Mouse (Mus musculus) forebrain, embryonic 12.5 days (tissue): ENCODE results near the gene Mbd6. TPM values are rescaled to one million over a fixed set of nuclear protein-coding genes. Genes with fewer than 3 reads are reported as not detected.

ENCODE experiments used
- ATAC-seq: fragments of 200-750 bp; cut with Nextera tagmentation; 2 replicates; pipeline ENCODE4 v1.8.0; 2017; ENCODE audit warnings: moderate TSS enrichment; ENCODE audit not compliant: low FRiP score
- H3K27ac ChIP-seq: fragments of 300-500 bp; sonication (generic); 2 replicates; pipeline ENCODE4 v1.5.1; 2016; ENCODE audit warnings: mild to moderate bottlenecking
- H3K27me3 ChIP-seq: fragments of 300-500 bp; sonication (generic); 2 replicates; pipeline ENCODE4 v1.6.1; 2016; ENCODE audit warnings: mild to moderate bottlenecking
- H3K36me3 ChIP-seq: fragments of 300-500 bp; sonication (generic); replicated peaks from 2 replicates; pipeline ENCODE4 v1.6.1; 2016; ENCODE audit warnings: mild to moderate bottlenecking
- H3K4me1 ChIP-seq: fragments of 300-500 bp; sonication (generic); 2 replicates; pipeline ENCODE4 v1.6.1; 2016
- H3K4me2 ChIP-seq: fragments of 300-500 bp; sonication (generic); 2 replicates; pipeline ENCODE4 v1.6.1; 2016; ENCODE audit warnings: mild to moderate bottlenecking, moderate library complexity
- H3K4me3 ChIP-seq: fragments of 300-500 bp; sonication (generic); replicated peaks from 2 replicates; pipeline ENCODE4 v1.5.1; 2016; ENCODE audit warnings: mild to moderate bottlenecking
- H3K9ac ChIP-seq: fragments of 300-500 bp; sonication (generic); 2 replicates; pipeline ENCODE4 v1.6.1; 2016; ENCODE audit warnings: mild to moderate bottlenecking
- H3K9me3 ChIP-seq: fragments of 300-500 bp; sonication (generic); 2 replicates; pipeline ENCODE4 v1.6.1; 2016
- WGBS: fragments of 180-500 bp; shearing (Covaris S2); methylation state at CpG from one replicate; pipeline ENCODE4 v1.1.7; 2016; 5-methylcytosine and 5-hydroxymethylcytosine counted together
- polyA plus RNA-seq: library from polyadenylated mRNA; unstranded; fragments of >200 nt; fragmentation: Nextera tagmentation; extraction: Ambion mirVana; gene quantifications from 2 replicates; pipeline ENCODE4 v1.2.1, GENCODE M21; 2016

The Mbd6 gene
- polyA plus RNA-seq, 1 experiment from 2014 or later = 21.2 TPM

GRCm38 (mm10) chr10:127284724-127285500, 3.9 kb downstream of the Mbd6 start:
- no peaks in the 10 kb centered on the region for H3K27me3 ChIP-seq
- 80% methylated on average over 10 of the region's 11 CpGs for WGBS
- H3K36me3 ChIP-seq = peaks cover 74% of the 10 kb centered on the region
- H3K27ac ChIP-seq = no peak overlapping the region
- no peak overlapping the region for H3K4me3 ChIP-seq
- H3K4me2 ChIP-seq = peak overlapping the region; percentile 13; the same call in 1 of the 2 replicates
- ATAC-seq = no peak
- H3K9me3 ChIP-seq = no peaks in the 10 kb centered on the region
- peaks cover 43% of the 10 kb centered on the region for H3K4me1 ChIP-seq
- peak overlapping the region; percentile 14; the same call in 1 of the 2 replicates for H3K9ac ChIP-seq

GRCm38 (mm10) chr10:127284105-127284622, 4.7 kb downstream of the Mbd6 start:
- H3K4me3 ChIP-seq = no peak overlapping the region
- 89% methylated on average over 7 of the region's 7 CpGs for WGBS
- H3K36me3 ChIP-seq = peaks cover 80% of the 10 kb centered on the region
- H3K9me3 ChIP-seq = no peaks in the 10 kb centered on the region
- ATAC-seq = no peak
- H3K27me3 ChIP-seq = no peaks in the 10 kb centered on the region
- peaks cover 37% of the 10 kb centered on the region for H3K4me1 ChIP-seq
- H3K27ac ChIP-seq = no peak overlapping the region
- 0 out of 2 replicates have a peak overlapping the region, but pooled peaks have one; percentile 14 for H3K9ac ChIP-seq
- no peak overlapping the region for H3K4me2 ChIP-seq

DNA sequence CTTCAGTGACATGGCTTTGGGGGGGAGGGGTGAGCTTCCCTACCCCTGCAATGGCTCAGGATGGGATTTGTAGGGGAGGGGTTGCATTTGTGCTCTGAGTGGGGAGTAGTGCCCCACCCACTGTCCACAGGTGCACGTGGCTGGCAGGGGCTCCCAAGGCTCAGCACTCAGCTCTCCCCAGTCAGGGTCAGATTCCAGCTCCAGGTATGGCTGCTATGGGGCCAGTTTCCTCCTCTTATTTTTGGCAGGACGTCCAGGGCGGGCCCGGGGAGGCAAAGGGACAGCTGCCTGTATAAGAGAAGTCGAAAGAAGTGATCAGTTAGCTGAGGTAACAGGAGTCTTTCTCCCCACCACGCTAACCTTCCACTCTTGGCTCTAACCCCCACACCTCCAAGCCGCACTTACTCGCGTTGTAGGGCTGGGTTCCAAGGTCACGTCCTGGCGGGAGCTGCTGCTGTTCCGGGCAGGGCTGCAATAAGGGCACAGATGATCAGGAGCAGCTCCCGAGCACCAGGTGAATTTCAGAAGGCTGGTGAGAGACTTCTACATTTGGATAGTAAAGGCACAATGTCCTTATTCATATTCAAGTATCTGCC, 6.1 kb downstream of the Mbd6 start:
- peaks cover 95% of the 10 kb centered on the region for H3K36me3 ChIP-seq
- 89% methylated on average over 13 of the region's 13 CpGs for WGBS
- H3K9me3 ChIP-seq = no peaks in the 10 kb centered on the region
- H3K27me3 ChIP-seq = no peaks in the 10 kb centered on the region
- H3K9ac ChIP-seq = no peak overlapping the region
- no peak overlapping the region for H3K4me2 ChIP-seq
- no peak for ATAC-seq
- no peak overlapping the region for H3K27ac ChIP-seq
- H3K4me3 ChIP-seq = no peak overlapping the region
- peaks cover 32% of the 10 kb centered on the region for H3K4me1 ChIP-seq

DNA sequence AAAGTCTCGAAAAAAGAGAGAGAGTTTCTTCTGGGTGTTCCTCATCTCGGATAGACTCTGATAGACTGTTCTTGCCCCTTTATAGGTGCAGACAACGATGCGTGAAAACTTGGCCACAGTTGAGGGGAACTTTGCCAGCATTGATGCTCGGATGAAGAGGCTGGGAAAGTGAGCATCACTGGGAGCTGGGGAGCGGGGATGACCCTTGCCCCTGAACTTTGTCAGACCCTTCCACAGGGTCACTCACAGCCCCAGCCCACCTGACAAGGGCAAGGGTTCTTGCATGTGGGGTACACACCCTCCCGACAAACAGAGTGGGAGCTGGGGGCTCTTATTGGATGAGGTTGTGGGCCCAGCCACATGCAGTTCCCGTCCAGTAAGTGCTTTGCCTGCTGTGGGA, 7.5 kb downstream of the Mbd6 start:
- H3K36me3 ChIP-seq = peaks cover 98% of the 10 kb centered on the region
- 88% methylated on average over 8 of the region's 8 CpGs for WGBS
- no peak for ATAC-seq

DNA sequence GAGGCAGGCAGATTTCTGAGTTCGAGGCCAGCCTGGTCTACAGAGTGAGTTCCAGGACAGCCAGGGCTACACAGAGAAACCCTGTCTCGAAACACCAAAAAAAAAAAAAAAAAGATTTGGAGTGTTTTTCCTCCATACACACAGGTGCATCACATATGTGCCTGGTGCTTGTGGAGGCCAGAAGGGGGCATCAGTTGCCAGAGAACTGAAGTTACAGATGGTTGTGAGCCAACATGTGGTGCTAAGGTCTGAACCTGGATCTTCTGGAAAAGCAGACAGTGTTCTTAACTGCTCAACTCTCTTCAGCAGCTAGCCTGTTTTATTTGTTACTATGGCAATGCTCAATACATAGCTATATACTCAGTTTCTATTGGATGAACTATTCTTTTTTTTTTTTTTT, 9.1 kb downstream of the Mbd6 start:
- H3K4me2 ChIP-seq = no peak overlapping the region
- H3K9ac ChIP-seq = no peak overlapping the region
- no peak overlapping the region for H3K27ac ChIP-seq
- no peak for ATAC-seq
- H3K4me3 ChIP-seq = no peak overlapping the region
- no peaks in the 10 kb centered on the region for H3K27me3 ChIP-seq
- no peaks in the 10 kb centered on the region for H3K9me3 ChIP-seq
- peaks cover 98% of the 10 kb centered on the region for H3K36me3 ChIP-seq
- 92% methylated on average over 2 of the region's 2 CpGs for WGBS
- peaks cover 4% of the 10 kb centered on the region; the same call in 1 of the 2 replicates for H3K4me1 ChIP-seq

More for the DNA sequence above, 7.5 kb downstream of the Mbd6 start:
- no peak overlapping the region for H3K4me2 ChIP-seq
- no peaks in the 10 kb centered on the region for H3K9me3 ChIP-seq
- H3K27ac ChIP-seq = no peak overlapping the region
- H3K4me1 ChIP-seq = peaks cover 18% of the 10 kb centered on the region
- H3K27me3 ChIP-seq = no peaks in the 10 kb centered on the region
- H3K9ac ChIP-seq = no peak overlapping the region
- H3K4me3 ChIP-seq = no peak overlapping the region

- 0 out of 2 replicates have a peak, but pooled peaks have one; percentile 6 for ATAC-seq
- H3K4me3 ChIP-seq = no peak overlapping the region
- no peak overlapping the region for H3K27ac ChIP-seq
- no peaks in the 10 kb centered on the region for H3K9me3 ChIP-seq
- no peak overlapping the region for H3K4me2 ChIP-seq
- no peaks in the 10 kb centered on the region for H3K27me3 ChIP-seq
- H3K9ac ChIP-seq = 0 out of 2 replicates have a peak overlapping the region, but pooled peaks have one; percentile 7
- WGBS = 88% methylated on average over 11 of the region's 11 CpGs
- peaks cover 92% of the 10 kb centered on the region for H3K36me3 ChIP-seq
- H3K4me1 ChIP-seq = 0 out of 2 replicates have a peak, but pooled peaks cover 6% of the 10 kb centered on the region
These were observed 14.4 kb downstream of the Mbd6 start for GRCm38 (mm10) chr10:127274261-127275022.

DNA sequence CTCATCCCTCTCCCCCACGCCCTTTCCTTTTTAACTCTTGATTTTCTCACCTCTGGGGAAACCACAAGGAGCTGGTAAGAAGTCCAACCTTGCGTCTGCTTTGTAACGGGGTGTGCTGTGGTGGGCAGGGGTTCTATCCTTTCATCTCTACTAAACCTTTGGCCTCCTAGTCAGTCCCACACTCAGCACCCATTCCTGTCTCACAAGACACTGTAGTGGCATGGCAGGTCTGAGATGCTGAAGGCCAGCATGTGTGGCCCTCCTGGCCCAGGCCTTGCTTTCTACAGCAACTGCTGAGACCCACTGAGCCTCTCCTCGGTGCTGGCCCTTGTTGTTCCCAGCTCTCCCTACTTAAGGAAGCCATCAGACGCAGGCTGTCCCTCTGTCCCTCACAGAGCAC, 16.4 kb downstream of the Mbd6 start:
- no peak for ATAC-seq
- WGBS = 91% methylated on average over 5 of the region's 5 CpGs
- H3K27ac ChIP-seq = no peak overlapping the region
- no peak overlapping the region for H3K9ac ChIP-seq
- H3K4me3 ChIP-seq = no peak overlapping the region
- H3K9me3 ChIP-seq = no peaks in the 10 kb centered on the region
- H3K4me1 ChIP-seq = peaks cover 21% of the 10 kb centered on the region
- no peaks in the 10 kb centered on the region for H3K27me3 ChIP-seq
- peaks cover 83% of the 10 kb centered on the region for H3K36me3 ChIP-seq
- no peak overlapping the region for H3K4me2 ChIP-seq

GRCm38 (mm10) chr10:127269884-127270283, 18.9 kb downstream of the Mbd6 start:
- ATAC-seq = no peak
- Histone ChIP-seq H3K4me2 (no peak overlapping the region), H3K36me3 (peaks cover 58% of the 10 kb centered on the region), H3K4me3 (no peak overlapping the region), H3K9ac (no peak overlapping the region), H3K27ac (no peak overlapping the region), H3K9me3 (no peaks in the 10 kb centered on the region), H3K27me3 (no peaks in the 10 kb centered on the region), H3K4me1 (peaks cover 26% of the 10 kb centered on the region)
- 74% methylated on average over 4 of the region's 4 CpGs for WGBS

- Histone ChIP-seq H3K36me3 (peaks cover 50% of the 10 kb centered on the region), H3K4me1 (peaks cover 26% of the 10 kb centered on the region), H3K4me2 (0 out of 2 replicates have a peak overlapping the region, but pooled peaks have one; percentile 1), H3K27me3 (peaks cover 4% of the 10 kb centered on the region), H3K27ac (no peak overlapping the region), H3K9me3 (no peaks in the 10 kb centered on the region), H3K4me3 (no peak overlapping the region), H3K9ac (no peak overlapping the region)
- ATAC-seq = no peak
- WGBS = 91% methylated on average over 12 of the region's 12 CpGs
These were observed 19.8 kb downstream of the Mbd6 start for GRCm38 (mm10) chr10:127269036-127269435.

DNA sequence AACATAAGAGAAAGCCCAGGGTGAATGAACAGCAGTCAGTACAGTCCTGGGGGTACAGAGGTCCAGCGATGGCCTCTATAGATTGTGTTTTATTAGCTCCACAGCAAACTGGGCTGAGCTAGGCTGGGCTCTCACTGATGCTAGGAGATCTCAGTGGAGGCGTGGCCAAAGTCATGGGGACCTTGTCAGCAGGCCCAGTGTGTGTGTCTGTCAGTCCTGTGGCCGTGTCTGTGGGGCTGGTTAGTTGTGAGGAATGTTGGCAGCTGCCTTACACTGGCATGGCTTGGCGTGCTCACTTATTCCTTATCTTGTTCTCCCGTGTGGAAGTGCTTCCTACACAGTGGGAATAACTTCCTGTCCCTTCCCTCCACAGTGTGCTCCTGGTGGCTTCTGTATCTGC, 20.4 kb downstream of the Mbd6 start:
- H3K9ac ChIP-seq = no peak overlapping the region
- WGBS = 83% methylated on average over 5 of the region's 5 CpGs
- H3K27me3 ChIP-seq = peaks cover 10% of the 10 kb centered on the region
- no peaks in the 10 kb centered on the region for H3K9me3 ChIP-seq
- peaks cover 30% of the 10 kb centered on the region for H3K4me1 ChIP-seq
- peaks cover 45% of the 10 kb centered on the region for H3K36me3 ChIP-seq
- no peak overlapping the region for H3K27ac ChIP-seq
- ATAC-seq = no peak
- H3K4me2 ChIP-seq = no peak overlapping the region
- no peak overlapping the region for H3K4me3 ChIP-seq

GRCm38 (mm10) chr10:127267318-127267717, 21.5 kb downstream of the Mbd6 start:
- no peak for ATAC-seq
- peaks cover 34% of the 10 kb centered on the region for H3K36me3 ChIP-seq
- H3K4me2 ChIP-seq = peak overlapping the region; percentile 81
- 75% methylated on average over 5 of the region's 5 CpGs for WGBS
- H3K4me3 ChIP-seq = peak overlapping the region; percentile 87
- H3K27ac ChIP-seq = no peak overlapping the region
- H3K9ac ChIP-seq = peak overlapping the region; percentile 98
- peaks cover 40% of the 10 kb centered on the region for H3K4me1 ChIP-seq
- H3K9me3 ChIP-seq = no peaks in the 10 kb centered on the region
- H3K27me3 ChIP-seq = peaks cover 16% of the 10 kb centered on the region
